In genomic region chr16:55758707-55759067, GRCm38 (mm10) we compare ENCODE assay signal across 22 mouse cellular contexts.
DNase-seq lines count a peak whose midpoint lies in the region; ATAC-seq and TF ChIP-seq lines count a peak whose summit lies in the region.
"Had no signal": no experiment of that assay in that cellular context is flagged by ENCODE, and none has a peak within 500 bp of the region (broad histone marks: within the 10 kb centered on the region; RNA-seq: fewer than 3 reads in every experiment).

No protein-coding gene starts in this region.

- H3K4me3 ChIP-seq in kidney, postnatal 0 days (replicated peaks; ENCODE audit: low read depth, low read length): no peak overlapping the region
- no peak overlapping the region for H3K4me3 ChIP-seq in intestine, embryonic 15.5 days (replicated peaks)
- no peak overlapping the region for H3K4me3 ChIP-seq in neural tube, embryonic 15.5 days (replicated peaks)
- H3K4me3 ChIP-seq: embryonic facial prominence, embryonic 13.5 days; liver, embryonic 15.5 days; megakaryocyte, embryonic 14.5 days had no signal

- H3K9me3 ChIP-seq in kidney, postnatal 0 days (replicated peaks; ENCODE audit: low read length): no peaks in the 10 kb centered on the region
- H3K9me3 ChIP-seq in intestine, embryonic 15.5 days: no peaks in the 10 kb centered on the region
- H3K9me3 ChIP-seq in neural tube, embryonic 15.5 days (replicated peaks): no peaks in the 10 kb centered on the region
- H3K9me3 ChIP-seq: embryonic facial prominence, embryonic 13.5 days; liver, embryonic 15.5 days; megakaryocyte, embryonic 14.5 days had no signal

- H3K9ac ChIP-seq in kidney, postnatal 0 days (ENCODE audit: low read depth, low read length): no peak overlapping the region
- H3K9ac ChIP-seq in intestine, embryonic 15.5 days: no peak overlapping the region
- no peak overlapping the region for H3K9ac ChIP-seq in neural tube, embryonic 15.5 days (replicated peaks)
- H3K9ac ChIP-seq: embryonic facial prominence, embryonic 13.5 days; liver, embryonic 15.5 days had no signal

- H3K27me3 ChIP-seq in kidney, postnatal 0 days (ENCODE audit: insufficient read depth, low read length): no peaks in the 10 kb centered on the region
- no peaks in the 10 kb centered on the region for H3K27me3 ChIP-seq in intestine, embryonic 15.5 days (replicated peaks)
- no peaks in the 10 kb centered on the region for H3K27me3 ChIP-seq in neural tube, embryonic 15.5 days (replicated peaks)
- H3K27me3 ChIP-seq: CH12.LX; embryonic facial prominence, embryonic 13.5 days; liver, embryonic 15.5 days had no signal

- no peak overlapping the region for H3K27ac ChIP-seq in kidney, postnatal 0 days
- H3K27ac ChIP-seq in intestine, embryonic 15.5 days: 0 out of 2 replicates have a peak overlapping the region, but pooled peaks have one; percentile 13
- H3K27ac ChIP-seq in neural tube, embryonic 15.5 days (replicated peaks): no peak overlapping the region
- H3K27ac ChIP-seq: embryonic facial prominence, embryonic 13.5 days; liver, embryonic 15.5 days had no signal

- H3K36me3 ChIP-seq in kidney, postnatal 0 days (ENCODE audit: insufficient read depth, low read length): no peaks in the 10 kb centered on the region
- no peaks in the 10 kb centered on the region for H3K36me3 ChIP-seq in intestine, embryonic 15.5 days
- H3K36me3 ChIP-seq in neural tube, embryonic 15.5 days: no peaks in the 10 kb centered on the region
- H3K36me3 ChIP-seq: embryonic facial prominence, embryonic 13.5 days; liver, embryonic 15.5 days had no signal

- WGBS in kidney, postnatal 0 days: 25% methylated on average over 9 of the region's 11 CpGs
- 30% methylated on average over 11 of the region's 11 CpGs for WGBS in intestine, embryonic 15.5 days
- WGBS in neural tube, embryonic 15.5 days: 55% methylated on average over 9 of the region's 11 CpGs

- peak overlapping the region; percentile 43 for H3K4me2 ChIP-seq in kidney, postnatal 0 days (ENCODE audit: low read length)
- no peak overlapping the region; the same call in 1 of the 2 replicates for H3K4me2 ChIP-seq in intestine, embryonic 15.5 days (replicated peaks)
- peak overlapping the region; percentile 11; the same call in 1 of the 2 replicates for H3K4me2 ChIP-seq in neural tube, embryonic 15.5 days
- H3K4me2 ChIP-seq: embryonic facial prominence, embryonic 13.5 days; liver, embryonic 15.5 days had no signal

- no peak for TF ChIP-seq CTCF in kidney, postnatal 0 days (IDR thresholded peaks at IDR 0.05; ENCODE audit: low read depth)

- no peaks in the 10 kb centered on the region for H3K4me1 ChIP-seq in kidney, postnatal 0 days (replicated peaks; ENCODE audit: insufficient read depth, low read length)
- H3K4me1 ChIP-seq in intestine, embryonic 15.5 days (replicated peaks): 0 out of 2 replicates have a peak, but pooled peaks cover 3% of the 10 kb centered on the region
- H3K4me1 ChIP-seq in neural tube, embryonic 15.5 days: no peaks in the 10 kb centered on the region
- H3K4me1 ChIP-seq: liver, embryonic 15.5 days had no signal

- DNase-seq in CD4-positive, CD25-positive, alpha-beta regulatory T cell, adult 2 months (ENCODE audit: low read depth, low spot score): peak; percentile 37
- DNase-seq in kidney, postnatal 0 days (ENCODE audit: low spot score): peak; percentile 55
- no peak for DNase-seq in kidney, adult 18-20 months
- DNase-seq in liver: no peak
- no peak for DNase-seq in retina, postnatal 1 day
- DNase-seq: cerebellum, adult 11-12 months; cerebellum, postnatal 36 days; gastrocnemius, postnatal 36 days; kidney, postnatal 10 days; lung, postnatal 14 days; right cerebral cortex, postnatal 14 days; thymus, postnatal 25 days had no signal

- ATAC-seq in CD4-positive, CD25-positive, alpha-beta regulatory T cell, adult 4 months: no peak
- peak; percentile 36; the same call in 1 of the 2 replicates for ATAC-seq in kidney, postnatal 0 days (replicated peaks; ENCODE audit: low FRiP score, low read depth)
- peak; percentile 39 for ATAC-seq in intestine, embryonic 15.5 days
- no peak for ATAC-seq in neural tube, embryonic 15.5 days (ENCODE audit: low FRiP score)
- ATAC-seq: forebrain, embryonic 16.5 days; hindbrain, embryonic 16.5 days; midbrain, embryonic 16.5 days had no signal

Comparison
In these comparisons a context has a peak if more than half of its experiments do, and no peak if none do; other contexts are left out.
1. DNase-seq: peak in CD4-positive, CD25-positive, alpha-beta regulatory T cell, adult 2 months (single experiment) and kidney, postnatal 0 days (single experiment); none in kidney, adult 18-20 months (single experiment), liver (single experiment) and retina, postnatal 1 day (single experiment).
2. ATAC-seq: peak in kidney, postnatal 0 days (single experiment) and intestine, embryonic 15.5 days (single experiment); none in CD4-positive, CD25-positive, alpha-beta regulatory T cell, adult 4 months (single experiment) and neural tube, embryonic 15.5 days (single experiment).